Mouse (Mus musculus): ENCODE results near the gene Pask.

- TF ChIP-seq CTCF (IDR thresholded peaks at IDR 0.05; ENCODE audit: control insufficient read depth, insufficient read depth, insufficient replicate concordance, low read depth, low read length), result no peak
- no peak for TF ChIP-seq POLR2A (IDR thresholded peaks at IDR 0.05; ENCODE audit: control insufficient read depth, low read depth, low read length)
Observed at GRCm38 (mm10) chr1:93373665-93374064, 30.4 kb upstream of the Pask start, which contains the start of gene Ano7.

Data from testis, adult 2 months (tissue).